Mouse (Mus musculus) retina, postnatal 7 days (tissue): ENCODE measurements around the gene Rtn4r.
"Not testable (repeated sequence)": the region's sequence is repeated elsewhere in the genome, so short reads cannot be mapped to it uniquely, and the experiment has no call there.

ENCODE experiments used
- DNase-seq: peaks from one replicate; pipeline ENCODE4 v3.0.0-alpha.2; 2012; ENCODE audit warnings: low read depth, low spot score

The Rtn4r gene

DNA sequence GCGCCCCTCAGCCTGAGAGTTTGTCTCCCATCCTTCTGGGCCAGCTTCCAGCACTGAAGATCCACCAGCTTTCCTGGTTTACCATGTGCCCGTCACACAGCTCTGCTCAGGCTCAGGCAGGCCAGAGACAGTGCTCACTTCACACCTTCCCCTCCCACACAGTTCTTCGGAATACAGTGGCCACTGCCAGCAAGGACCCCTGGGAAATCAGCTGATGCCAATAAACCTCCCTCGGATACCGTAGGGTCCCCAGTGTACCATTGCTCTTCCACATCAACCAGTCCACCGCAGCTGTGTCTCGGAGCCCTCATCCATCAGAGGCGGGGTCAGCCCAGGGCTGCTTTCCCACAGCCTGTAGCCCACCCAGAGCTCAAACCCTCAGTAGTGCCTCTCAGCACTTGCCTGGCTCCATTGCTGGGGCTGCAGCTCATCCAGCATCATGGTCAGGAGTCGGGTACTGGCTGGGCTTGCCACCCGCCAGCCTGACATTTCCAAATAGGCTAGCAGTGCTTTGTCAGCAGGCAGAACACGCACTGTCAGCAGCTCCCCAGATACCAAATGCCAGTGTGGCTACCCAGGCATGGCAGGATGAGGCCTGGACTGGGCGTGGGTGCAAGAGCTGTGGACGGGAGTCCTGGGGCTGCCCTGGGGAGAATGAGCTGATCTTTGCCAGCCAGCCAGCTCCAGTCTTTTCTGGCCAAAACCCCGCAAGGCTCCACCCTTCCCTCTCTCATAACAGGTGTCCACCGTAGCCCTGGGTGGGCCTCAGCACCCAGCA lies 67.0 kb downstream of the Rtn4r start:
- no peak for DNase-seq

DNA sequence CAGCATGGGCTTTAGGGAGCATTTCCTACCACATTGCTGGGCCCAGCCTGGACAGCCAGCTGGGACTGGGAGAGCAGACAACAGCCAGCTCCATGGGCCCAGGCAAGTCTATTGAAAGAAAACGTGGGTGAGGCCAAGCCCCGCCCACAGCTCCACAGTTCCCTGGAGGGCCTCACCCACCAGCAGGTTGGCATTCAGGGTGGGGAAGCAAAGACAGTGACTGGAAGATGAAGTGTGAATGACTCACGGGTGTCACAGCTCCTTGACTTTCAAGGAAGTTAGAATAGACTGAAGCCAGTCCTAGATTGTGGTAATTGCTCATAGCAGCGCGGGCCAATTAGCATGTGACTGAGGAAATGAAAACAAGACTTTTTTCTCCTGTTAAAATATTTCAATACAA lies 67.6 kb downstream of the Rtn4r start:
- DNase-seq = no peak

DNA sequence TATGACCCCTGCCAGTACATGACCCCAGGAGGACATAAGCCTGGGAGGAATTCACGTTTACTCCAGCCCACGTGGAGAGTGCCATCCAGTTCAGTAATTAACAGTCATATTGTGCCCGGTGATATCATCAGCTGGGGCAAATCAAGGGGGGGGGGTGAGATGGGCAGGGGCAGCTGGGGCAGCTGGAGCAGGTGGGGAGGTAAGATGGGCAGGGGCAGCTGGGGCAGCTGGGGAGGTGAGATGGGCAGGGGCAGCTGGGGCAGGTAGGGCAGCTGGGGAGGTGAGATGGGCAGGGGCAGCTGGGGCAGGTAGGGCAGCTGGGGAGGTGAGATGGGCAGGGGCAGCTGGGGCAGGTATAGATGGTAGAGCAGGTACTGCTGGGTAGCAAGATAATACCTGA lies 68.1 kb downstream of the Rtn4r start:
- not testable (repeated sequence) for DNase-seq

DNA sequence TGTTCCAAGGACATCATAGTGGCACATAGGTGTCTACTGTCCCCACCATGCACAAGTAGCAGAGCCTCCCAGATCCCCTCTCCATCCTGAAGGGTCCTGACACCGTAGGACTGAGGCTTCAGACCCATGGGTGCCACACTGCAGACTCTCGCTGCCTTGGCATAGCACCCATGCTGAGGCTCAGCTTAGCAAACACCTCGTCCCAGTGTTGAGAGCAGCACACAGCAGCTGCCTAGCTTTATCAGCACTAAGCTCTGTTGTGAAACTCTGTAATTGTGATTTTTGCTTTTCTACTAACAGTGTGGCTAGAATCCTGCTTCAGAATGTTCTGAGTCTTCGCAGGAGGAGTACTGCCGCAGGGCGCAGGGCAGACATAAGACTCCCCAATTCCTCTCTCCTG lies 70.4 kb downstream of the Rtn4r start:
- DNase-seq = no peak

DNA sequence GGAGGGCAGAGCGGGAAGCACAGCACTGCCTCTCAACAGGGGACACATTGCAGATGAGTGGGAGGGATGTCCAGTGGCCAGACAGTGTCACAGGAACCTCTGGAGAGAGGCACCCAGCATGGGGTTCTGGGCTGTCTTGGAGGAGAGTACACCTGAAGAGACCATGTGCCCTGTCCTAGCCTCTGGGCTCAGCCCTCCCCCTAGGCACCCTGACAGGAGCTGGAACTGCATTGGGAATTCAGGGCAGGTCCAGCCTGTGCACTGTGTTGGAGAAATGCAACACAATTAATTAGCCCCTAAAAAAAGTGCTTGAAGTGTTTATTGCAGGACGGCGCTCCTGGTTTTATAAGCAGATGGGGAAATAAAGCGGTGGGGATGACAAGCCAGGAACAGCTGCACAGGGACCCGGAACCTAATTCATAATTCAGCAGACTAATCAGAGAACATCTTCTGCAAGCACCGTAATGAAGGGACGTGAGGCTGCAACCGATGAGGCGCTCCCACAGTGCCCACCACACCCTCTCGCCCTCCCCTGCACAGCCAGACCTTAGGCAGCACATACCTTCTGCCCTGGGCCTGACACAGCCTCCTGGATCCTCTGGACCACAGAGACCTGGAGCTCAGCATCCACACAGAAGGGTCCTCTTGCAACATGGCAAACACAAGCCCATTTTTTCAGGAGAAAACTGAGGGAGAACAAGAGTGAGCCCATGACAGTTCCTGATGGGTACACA lies 71.1 kb downstream of the Rtn4r start:
- DNase-seq = no peak

DNA sequence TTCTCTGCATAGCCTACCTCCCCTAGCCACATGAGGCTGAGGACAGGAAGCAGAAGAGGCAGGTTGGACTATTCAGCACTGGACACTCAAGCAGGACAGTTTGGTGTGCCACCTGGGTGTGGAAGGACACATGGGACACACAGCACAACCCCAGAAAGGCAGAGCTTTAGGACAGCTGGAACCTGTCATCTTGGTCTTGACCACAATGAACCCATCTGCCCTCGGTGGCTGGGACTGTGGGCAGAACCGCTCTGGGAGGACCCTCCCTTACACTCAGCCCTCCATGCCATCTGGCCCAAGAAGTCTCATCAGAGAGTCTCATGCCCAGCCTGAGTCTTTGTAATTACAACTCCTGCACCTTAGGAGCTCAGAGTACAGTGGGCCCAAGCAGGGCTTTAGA lies 72.6 kb downstream of the Rtn4r start:
- no peak for DNase-seq

DNA sequence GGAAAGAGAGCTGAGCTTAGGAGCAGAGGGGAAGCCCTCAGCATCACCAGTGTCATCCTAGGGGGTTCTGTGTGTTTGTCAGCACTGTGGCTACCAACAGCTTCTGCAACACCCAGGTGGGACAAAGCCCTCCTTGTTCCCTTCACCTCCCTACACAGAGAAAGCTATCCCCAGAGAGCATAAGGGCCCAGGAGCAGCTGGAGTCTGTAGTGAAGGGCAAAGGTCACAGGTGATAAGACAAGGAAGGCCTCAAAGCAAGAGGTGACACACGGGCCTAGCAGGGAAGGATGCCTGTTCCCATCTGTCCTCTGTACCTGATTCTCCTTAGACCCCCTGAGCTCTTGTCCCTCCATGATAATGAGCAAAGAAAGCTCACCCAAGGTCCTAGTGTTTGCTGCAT lies 74.2 kb downstream of the Rtn4r start:
- DNase-seq = no peak
